Mouse (Mus musculus): ENCODE data around the gene Kmt5a. TPM values are rescaled to one million over a fixed set of nuclear protein-coding genes. Genes with fewer than 3 reads are reported as not detected.

Kmt5a gene
- polyA plus RNA-seq, 1 experiment = 56.4 TPM

GRCm38 (mm10) chr5:124506731-124507359 lies 67.1 kb downstream of the Kmt5a start:
- WGBS = 28% methylated on average over 10 of the region's 10 CpGs
- no peak for DNase-seq (ENCODE audit: low read depth, low spot score)

- DNase-seq (ENCODE audit: low read depth, low spot score) = no peak
- WGBS = 55% methylated on average over 6 of the region's 6 CpGs
These were observed 69.5 kb downstream of the Kmt5a start for GRCm38 (mm10) chr5:124509200-124509599.

DNA sequence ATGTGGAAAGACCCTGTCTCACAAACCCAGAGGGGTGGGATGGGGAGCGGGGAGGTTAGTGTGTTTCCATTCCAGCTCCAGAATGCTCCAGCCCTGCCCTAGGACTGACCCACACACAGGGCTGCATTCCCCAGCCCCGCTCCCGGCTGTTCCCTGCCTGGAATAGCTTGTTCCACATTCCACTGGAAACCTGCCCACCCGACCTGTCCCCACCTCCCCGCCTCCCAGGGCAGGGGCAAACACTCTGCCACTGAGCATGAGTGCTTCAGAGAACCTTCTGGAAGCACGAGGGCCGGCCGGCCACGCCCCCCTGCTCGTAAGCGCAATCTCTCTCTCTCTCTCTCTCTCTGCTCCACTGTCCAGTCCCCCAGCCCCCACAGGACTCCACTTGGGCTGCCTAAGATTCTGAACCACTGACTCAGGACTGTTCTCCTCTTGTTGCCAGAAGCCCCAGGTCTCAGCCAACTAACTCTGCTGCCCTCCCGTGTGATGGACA lies 70.1 kb downstream of the Kmt5a start:
- 35% methylated on average over 12 of the region's 12 CpGs for WGBS

GRCm38 (mm10) chr5:124510536-124511050 lies 70.9 kb downstream of the Kmt5a start:
- DNase-seq (ENCODE audit: low read depth, low spot score) = no peak
- 91% methylated on average over 10 of the region's 10 CpGs for WGBS

More for the DNA sequence above, 70.1 kb downstream of the Kmt5a start:
- no peak for DNase-seq (ENCODE audit: low read depth, low spot score)

Other genes with a start within 250 kb of the Kmt5a start
- 8.8 and 14.1 TPM in 2 replicates for gene Pitpnm2, start 190.2 kb upstream of the Kmt5a start, polyA plus RNA-seq (2012; rRNA removed)
- 2.2 and 3.5 TPM in 2 replicates for gene Mphosph9, start 112.0 kb upstream of the Kmt5a start, polyA plus RNA-seq (2012; rRNA removed)
- gene 2810006K23Rik, start 111.8 kb upstream of the Kmt5a start, polyA plus RNA-seq (2012; rRNA removed) = 3.9 and 4.1 TPM in 2 replicates
- gene Cdk2ap1, start 76.8 kb upstream of the Kmt5a start, polyA plus RNA-seq (2012; rRNA removed) = 97.9 and 118 TPM in 2 replicates
- gene Sbno1, start 13.9 kb upstream of the Kmt5a start, polyA plus RNA-seq (2012; rRNA removed) = 9.9 and 18.8 TPM in 2 replicates
- gene Rilpl2, start 38.4 kb downstream of the Kmt5a start, polyA plus RNA-seq (2012; rRNA removed) = 26.3 and 28.0 TPM in 2 replicates
- gene Snrnp35, start 43.2 kb downstream of the Kmt5a start, polyA plus RNA-seq (2012; rRNA removed) = 3.4 and 3.8 TPM in 2 replicates
- 1.8 and 2.9 TPM in 2 replicates for gene Rilpl1, start 91.5 kb downstream of the Kmt5a start, polyA plus RNA-seq (2012; rRNA removed)
- gene Tmed2, start 100.8 kb downstream of the Kmt5a start, polyA plus RNA-seq (2012; rRNA removed) = 129 and 151 TPM in 2 replicates
- 8.9 and 12.1 TPM in 2 replicates for gene Ddx55, start 112.9 kb downstream of the Kmt5a start, polyA plus RNA-seq (2012; rRNA removed)
- 31.7 and 33.1 TPM in 2 replicates for gene Eif2b1, start 139.2 kb downstream of the Kmt5a start, polyA plus RNA-seq (2012; rRNA removed)
- 38.3 and 40.0 TPM in 2 replicates for gene Gtf2h3, start 139.2 kb downstream of the Kmt5a start, polyA plus RNA-seq (2012; rRNA removed)
- 90.0 and 137 TPM in 2 replicates for gene Atp6v0a2, start 188.6 kb downstream of the Kmt5a start, polyA plus RNA-seq (2012; rRNA removed)

Measured in large intestine, adult 2 months (tissue).